Mouse (Mus musculus) ovary, adult 18-20 months (tissue): ENCODE measurements around the gene Prss53.
A peak's percentile ranks its signal among the peaks of the same experiment; 100 is the strongest.
"Not testable (repeated sequence)": the region's sequence is repeated elsewhere in the genome, so short reads cannot be mapped to it uniquely, and the experiment has no call there.

ENCODE experiments used
- DNase-seq: peaks from one replicate; pipeline ENCODE4 v3.0.0; 2022; ENCODE audit warnings: low spot score, mixed read lengths

Gene Prss53

DNA sequence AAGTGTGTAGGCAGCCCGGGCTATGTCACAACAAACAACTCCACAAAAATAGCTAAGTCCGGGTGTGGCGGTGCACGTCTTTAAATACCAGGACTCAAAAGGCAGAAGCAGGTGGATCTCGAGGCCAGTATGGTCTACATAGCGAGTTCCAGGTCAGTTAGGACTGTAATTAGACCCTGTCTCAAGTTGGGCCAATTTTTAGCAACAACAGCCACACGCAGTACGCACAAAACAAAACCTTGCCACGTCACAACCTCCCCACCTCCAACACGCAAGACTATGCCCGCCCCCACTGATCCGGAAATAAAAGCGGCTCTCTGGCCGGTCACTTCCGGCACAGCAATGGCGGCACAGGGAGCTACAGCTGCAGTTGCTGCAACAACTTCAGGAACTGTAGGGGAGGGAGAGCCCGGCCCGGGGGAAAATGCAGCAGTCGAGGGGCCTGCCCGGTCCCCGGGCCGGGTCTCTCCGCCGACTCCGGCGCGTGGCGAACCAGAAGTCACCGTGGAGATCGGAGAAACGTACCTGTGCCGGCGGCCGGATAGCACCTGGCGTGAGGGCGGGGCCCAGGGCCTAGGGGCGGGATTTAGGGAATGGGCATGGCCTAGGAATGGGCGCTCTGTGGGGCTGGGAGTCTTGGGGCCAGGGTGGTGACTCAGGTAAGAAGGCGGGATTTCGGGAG lies 21.6 kb upstream of the Prss53 start, which contains the start of gene Kat8:
Gene Kat8 (plus strand): TSS at position 327 of the 682 bp plus-strand sequence.
- peak; percentile 79 for DNase-seq

DNA sequence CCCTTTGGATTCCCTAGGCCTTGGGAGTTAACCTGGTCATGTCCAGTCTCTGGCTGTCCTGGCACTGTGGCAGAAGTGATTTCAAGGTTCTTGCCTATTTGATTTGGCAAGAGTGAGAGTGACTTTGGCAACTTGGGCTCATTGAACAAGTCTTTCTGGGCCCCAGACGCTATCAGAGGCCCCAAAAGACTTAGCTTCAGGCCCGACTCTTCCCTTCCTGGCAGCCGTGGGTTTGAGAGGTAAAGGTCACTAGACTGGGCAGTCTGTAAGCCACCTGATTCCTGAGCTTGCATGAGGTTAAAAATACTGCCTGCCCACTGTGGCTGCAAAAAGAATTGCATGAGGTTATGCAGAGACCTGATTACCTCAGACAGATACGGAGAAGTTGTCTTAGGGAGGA lies 17.9 kb upstream of the Prss53 start:
- DNase-seq = no peak

DNA sequence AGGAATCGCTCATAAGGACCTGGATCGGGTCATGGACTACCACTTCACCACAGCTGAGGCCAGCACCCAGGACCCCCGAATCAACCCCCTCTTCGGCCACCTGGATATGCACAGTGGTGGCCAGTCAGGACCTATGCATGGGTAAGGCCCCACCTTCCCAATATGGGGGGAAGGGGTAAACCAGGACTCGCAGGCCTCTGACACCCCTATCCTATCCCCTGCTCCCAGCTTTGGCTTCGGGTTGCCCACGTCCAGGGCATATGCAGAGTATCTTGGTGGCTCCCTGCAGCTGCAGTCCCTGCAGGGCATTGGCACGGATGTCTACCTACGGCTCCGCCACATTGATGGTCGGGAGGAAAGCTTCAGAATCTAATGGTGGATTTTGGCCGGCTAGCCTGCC lies 17.2 kb upstream of the Prss53 start:
- DNase-seq = no peak

DNA sequence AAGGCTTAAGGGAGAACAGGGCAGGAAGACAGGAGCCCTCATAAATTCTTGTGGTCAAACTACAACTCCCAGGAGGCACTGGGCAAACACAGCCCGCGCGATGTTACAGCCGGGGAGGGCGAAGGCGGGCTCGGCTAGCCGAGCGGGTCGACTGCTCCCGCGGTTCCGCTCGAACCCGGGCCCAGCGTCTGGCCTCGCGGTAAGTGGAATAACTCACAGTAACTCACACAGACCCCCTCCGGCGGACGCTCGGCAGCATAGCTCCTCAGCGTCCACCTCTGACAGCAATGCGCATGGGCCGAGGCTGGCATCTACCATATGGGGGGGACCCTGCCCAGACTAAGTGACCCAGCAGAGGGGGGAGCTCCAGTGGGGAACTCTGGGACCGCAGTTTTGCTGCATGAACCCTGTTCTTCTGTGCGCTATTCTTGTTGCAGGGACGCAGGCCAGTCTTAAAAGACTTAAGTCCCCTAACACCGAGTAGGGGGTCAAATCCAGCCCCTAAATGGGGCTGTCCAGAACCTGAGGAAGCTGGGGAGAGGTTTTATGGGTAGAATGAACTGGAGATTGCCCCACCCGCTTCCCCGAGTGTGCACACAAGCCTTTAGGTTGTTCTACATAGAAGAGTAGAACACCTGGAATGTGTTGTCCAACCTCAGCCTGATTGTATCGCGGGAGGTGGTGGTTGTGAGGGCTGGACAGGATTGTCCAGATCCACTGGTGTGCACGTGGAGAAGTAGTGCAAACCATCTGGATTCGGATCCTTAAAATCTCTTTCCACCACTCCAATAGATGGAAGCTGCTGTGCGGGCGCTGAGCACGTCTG lies 13.4 kb upstream of the Prss53 start, which contains the start of gene Bckdk:
Gene Bckdk (plus strand): TSS at position 112 of the 826 bp plus-strand sequence.
- peak; percentile 67 for DNase-seq

DNA sequence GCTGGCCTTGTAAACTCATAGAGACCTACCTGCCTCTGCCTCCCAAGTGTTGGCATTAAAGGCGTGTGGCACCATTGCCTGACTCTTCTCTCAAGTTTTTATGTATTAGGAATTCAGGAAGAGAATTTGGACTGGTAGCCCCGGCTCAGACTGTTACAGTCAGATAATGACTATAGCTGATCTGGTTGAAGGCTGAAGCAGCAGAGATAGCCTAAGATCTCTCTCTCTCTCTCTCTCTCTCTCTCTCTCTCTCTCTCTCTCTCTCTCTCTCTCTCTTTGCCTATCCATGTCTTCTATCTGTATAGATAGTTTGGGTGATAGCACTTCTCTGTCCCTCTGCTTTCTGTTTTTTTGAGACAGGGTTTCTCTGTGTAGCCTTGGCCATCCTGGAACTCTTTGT lies 11.0 kb upstream of the Prss53 start:
- no peak for DNase-seq

DNA sequence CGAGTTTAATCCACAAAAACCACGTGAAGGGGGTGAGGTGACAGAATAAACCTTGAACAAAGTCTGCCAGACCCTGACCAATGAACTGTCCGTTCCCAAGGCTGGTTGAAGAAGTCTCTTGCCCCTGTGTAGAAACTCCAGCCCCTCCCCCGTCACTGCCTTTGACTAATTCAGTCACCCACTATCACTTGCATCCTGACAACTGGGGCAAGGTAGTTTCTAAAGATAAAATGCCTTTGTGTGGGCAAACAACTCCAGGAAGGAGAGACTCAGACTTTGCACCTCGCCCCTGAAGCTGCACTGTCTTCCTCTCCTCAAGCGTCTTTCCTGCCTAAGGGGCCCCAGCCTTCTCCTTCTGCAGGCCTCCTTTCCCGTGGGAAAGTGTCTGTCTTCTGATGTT lies 9.2 kb upstream of the Prss53 start:
- no peak for DNase-seq

DNA sequence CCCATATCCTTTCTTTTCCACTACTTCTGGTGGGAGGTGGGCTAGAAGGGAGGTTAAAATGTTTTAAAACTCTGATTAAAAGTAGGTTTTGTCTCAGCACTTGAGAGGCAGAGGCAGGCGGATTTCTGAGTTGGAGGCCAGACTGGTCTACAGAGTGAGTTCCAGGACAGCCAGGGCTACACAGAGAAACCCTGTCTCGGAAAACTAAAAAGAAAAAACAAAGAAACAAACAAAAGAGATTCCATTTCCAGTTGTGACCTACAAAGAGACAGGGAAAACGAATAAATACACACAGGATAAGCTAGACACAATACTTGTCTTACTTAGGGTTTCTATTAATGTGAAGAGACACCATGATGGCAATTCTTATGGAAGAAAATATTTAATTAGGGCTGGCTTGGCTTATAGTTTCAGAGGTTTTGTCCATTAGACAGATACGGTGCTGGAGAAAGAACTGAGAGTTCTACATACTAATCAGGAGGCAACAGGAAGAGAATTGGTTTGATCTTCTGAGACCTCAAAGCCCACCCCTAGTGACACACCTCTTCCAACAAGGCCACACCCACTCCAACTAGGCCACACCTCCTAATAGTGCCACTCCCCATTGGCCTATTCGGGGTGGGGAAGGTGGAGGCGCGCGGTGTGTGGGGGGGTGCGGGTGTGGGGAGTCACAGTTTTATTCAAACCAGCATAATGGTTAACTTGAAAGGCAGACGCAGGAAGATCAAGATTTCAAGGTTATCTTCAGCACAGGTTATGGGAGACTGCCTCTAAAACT lies 7.6 kb upstream of the Prss53 start:
- DNase-seq = no peak

DNA sequence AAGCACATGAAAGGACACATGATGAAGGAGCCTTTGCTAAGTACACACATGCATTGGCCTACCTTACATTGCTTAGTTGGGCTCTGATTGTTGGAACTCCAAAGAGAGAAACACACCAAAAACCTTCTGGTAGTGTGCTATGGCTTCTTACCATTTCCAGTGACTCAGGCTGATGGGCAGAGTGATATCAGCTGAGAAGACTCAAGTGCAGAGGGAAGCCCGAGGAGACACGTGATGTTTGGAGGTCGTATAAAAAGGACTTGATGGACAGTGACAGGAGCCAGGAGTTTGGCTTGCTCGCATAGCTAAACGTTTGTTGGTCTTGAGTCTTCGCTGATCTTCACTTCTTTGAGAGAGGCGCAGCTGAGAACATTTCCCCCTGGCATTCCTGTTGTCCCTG lies 6.8 kb upstream of the Prss53 start:
- DNase-seq = no peak

DNA sequence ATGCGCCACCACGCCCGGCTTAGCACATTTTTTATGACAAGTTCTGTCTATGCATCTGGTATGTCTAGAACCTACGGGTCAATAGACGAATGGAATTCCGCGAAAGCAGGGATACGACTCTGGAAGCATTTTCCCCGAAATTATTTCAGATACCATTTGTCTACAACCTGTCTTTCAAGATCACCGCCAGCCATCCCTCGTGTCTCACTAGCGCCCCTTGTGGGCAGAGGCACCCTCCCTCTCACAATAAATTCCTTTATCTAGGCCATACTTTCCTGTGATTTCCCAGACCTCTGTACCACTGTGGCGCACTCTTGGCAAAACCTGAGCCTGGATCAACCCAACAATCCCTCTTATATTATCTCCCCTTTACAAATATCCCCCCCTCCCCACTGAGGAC lies 5.6 kb upstream of the Prss53 start:
- no peak for DNase-seq

DNA sequence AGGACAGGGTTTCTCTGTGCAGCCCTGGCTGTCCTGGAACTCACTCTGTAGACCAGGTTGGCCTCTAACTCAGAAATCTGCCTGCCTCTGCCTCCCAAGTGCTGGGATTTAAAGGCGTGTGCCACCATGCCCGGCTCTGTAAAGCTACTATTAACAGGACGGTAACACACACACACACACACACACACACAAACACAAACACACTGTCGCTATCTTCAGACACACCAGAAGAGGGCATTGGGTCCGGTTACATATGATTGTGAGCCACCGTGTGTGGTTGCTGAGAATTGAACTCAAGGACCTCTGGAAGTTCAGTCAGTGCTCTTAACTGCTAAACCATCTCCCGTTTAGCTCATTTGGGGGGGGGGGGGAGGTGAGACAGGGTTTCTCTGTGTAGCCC lies 5.1 kb upstream of the Prss53 start:
- not testable (repeated sequence) for DNase-seq

DNA sequence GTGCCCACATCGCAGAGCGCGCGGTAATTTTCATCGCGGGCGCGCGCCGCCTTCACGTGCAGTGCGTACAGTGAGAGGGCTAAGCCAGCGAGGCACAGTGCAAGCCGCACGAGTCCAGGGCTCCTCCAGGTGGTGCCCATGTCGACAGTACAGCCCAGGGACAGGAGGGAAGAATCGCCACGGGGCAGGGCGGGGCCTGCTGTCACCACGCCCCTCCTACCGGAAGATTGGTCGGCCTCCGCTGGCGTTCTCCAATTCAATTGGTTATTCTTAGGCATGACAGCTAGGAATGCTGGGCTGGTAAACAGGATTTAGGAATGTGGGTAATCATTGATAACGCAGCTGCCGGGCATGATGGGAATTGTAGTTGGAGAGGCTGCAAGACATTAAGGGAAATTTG lies 4.7 kb upstream of the Prss53 start, which contains the start of the genes Gm21974 and Vkorc1:
Gene Gm21974 (minus strand): TSS at position 13 of the 400 bp plus-strand sequence.
Gene Vkorc1 (minus strand): TSS at position 176 of the 400 bp plus-strand sequence.
- DNase-seq = peak; percentile 96

DNA sequence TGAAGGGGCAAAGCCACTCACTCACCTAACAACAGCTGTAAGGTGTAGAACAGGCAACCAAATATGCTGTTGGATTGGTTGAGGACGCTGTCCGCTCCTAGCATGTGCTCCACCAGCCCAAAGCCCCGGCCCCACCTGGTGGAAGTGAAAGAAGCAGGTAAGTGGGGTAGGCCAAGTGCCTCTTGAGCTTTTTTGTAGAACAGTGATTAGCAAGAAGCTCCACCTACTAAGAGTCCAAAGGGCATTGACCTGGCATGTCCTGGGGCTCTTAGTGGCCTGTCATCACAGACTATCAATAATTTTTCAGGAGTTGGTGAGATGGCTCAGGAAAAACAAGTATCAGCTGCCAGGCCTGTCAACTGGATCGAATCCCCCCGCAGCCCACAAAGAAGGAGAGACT lies 3.7 kb upstream of the Prss53 start:
- no peak for DNase-seq

DNA sequence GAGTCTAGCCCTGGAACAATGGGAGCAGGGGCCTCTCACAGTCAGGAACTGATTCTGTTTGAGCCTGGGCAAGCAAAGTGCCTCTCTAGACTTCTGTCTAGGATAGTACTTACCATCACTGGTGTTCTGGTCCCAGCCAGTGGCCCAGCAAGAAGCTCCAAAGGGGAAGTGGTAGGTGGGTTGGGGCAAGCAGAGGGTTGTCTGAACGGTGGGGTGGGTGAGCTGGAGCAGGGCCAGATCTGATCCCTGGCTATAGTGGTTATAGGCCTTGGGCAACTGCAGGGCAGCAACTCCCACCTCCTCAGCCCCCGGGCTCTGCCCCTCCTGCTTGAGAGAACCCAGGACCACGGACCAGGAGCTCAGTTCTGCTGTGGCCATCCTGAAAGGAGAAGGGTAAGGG lies 1.9 kb downstream of the Prss53 start:
- no peak for DNase-seq

DNA sequence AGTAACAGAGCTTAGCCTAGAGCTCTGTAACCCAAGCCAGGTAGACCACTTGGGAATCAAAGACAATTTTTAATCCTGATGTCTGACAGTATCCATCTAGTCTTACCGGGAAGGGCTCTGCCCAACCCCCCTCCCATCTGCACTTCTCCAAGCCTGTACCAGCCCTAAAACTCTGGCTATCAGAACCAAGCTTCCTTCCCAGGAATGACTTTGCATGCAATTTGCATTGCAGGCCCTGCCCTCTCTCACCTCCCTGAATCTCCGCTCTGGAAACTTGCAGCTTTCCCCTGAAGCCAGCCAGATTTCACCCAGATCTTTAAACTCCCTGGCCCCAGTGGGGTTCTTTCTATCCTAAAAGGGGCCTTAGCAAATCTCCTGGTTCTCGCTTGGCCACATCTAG lies 3.0 kb downstream of the Prss53 start:
- no peak for DNase-seq

DNA sequence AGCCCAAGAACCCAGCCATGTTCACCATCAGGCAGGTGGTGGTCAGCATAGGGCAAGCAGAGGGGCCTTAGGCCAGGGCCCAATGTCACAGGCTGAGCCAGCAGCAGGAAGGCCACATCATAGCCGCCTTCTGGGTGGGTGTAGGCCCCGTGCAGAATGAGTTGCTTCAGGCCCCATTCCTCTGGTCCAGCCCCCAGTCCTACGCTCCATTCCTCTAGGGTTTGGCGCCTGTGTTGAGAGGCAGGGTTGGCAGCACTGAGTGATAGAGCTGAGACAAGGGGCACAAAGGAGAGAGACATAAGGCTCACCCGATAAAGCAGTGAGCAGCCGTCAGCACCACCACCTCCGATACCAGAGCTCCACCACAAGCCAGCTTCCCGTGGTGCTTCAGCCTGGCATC lies 3.6 kb downstream of the Prss53 start:
- DNase-seq = no peak

DNA sequence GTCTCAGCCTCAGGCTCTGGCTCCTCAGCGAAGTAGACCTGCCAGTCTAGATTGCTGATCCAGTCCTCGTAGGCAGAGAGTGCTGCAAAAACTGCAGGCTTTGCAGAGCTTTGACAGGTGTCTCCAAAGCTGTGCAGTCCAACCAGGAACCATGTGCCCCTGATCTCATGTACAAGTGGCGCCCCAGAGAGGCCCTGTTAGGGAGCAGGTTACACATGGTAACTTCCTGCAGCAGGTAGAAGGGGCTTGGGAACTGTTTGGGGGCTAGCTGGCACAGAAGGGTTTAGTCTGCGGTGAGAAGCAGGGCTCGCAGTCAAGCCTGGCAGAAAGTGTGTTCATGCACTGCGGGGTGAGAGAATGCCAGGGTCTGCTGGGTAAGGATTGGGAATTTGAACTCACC lies 4.2 kb downstream of the Prss53 start:
- DNase-seq = no peak

DNA sequence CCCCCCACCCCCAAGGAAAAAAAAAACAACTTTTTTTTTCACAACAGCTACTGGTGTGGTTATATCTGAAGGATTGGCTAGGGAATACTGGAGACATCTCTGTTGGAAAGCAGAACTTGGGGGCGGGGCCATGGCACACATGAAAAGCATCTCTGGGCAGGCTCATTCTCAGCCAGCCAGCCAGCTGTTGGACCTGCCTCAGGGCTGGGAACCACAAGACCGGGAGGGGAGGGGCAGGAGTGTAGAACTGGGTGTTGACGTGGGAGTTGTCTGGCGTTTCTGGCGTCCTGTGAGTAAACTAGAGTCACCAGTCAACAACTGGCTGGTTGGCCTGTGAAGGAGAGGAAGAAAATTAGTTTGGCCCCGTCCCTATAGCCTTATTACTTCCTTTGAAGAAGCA lies 4.8 kb downstream of the Prss53 start:
- DNase-seq = peak; percentile 49

DNA sequence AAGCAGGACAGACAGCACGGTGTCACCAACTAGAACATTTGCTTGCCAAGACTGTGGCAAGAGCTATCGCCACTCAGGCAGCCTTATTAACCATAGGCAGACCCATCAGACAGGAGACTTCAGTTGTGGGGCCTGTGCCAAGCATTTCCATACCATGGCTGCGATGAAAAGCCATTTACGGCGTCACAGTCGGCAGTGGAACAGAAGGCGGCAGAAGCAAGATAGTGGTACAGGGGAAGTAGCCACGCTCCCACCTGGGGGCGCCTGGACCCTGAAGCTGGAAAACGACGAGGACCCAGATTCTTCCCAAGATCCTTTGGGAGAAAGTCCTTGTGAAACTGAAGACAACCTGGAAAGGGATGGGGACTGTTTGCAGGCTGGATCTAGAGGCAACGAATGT lies 10.3 kb downstream of the Prss53 start:
- DNase-seq = no peak

DNA sequence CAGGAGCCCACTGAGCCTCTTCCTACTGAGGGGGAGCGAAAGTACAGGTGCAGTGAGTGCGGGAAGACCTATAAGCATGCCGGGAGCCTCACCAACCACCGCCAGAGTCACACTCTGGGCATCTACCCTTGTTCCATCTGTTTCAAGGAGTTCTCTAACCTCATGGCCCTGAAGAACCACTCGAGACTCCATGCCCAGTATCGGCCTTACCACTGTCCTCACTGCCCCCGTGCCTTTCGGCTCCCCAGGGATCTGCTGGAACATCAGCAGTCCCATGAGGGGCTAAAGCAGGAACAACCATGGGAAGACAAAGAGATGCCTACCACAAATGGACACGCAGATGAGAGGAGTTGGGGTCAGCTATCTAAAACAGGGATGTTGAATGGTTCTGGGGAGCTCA lies 11.5 kb downstream of the Prss53 start:
- no peak for DNase-seq

DNA sequence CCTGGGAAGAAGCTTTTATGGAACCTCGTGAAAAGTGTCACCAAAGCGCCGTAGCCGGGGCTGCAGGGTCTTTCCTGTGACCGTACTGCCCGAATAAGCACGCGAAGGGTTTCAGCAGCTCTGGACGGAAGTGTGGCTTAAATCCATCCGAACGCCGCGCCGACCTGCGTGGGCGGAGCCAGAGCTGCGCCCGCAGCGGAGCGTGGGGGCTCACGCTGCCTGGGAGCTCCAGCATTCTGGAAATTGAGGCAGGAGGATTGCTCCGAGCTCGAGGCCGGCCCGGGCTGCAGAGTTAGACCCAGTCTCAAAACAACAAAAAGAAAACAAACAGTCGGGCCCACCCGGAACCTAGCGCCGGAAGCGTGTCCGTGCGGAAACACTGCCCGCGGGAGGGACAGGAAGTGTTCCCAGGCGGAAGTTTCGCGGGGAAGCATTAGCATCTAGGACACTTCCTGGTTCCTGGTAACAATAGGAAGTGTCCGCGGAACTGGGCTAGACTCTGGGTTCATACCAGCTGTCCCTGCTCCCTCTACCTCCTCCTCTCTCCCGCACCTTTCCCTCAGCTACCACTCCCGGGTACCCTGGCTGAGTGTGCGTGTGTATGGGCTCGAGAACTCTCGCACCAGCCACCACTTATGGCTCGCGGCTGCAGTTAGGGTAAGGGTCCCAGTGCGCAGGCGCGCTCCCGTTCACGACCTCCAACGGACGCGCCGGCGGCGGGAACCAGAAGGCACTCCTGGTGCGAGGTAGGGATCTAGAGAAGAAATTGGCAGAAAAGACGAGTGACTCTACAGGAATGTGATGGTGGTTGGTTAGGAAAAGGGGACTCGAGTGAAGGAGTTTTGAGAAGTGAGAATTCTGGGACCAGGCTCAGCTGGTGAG lies 14.1 kb downstream of the Prss53 start, which contains the start of gene Zfp668:
Gene Zfp668 (minus strand): TSS at position 362 of the 882 bp plus-strand sequence.
- DNase-seq = peak; percentile 79

DNA sequence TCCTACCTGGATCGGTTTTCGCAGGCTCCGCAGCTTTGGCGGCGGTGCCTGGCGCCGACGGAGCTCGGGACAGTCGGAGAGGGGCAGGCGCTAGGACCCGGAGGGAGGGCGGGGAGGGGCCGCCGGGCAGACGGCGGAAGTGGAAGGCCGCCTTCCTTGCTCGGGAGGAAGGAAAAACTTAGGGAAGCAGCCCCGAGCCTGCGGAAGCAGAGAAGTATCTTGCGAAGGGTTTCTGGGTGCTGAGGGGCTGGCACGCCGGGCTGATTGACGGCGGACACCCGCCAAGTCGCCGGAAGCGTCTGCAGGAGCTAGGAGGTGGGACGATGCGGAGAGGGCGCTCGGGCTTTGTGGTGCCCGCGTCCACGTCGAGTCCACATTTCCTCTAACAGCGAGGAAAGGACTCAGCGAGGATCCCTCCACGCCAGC lies 14.7 kb downstream of the Prss53 start, which contains the start of gene Zfp646:
Gene Zfp646 (plus strand): TSS at position 181 of the 426 bp plus-strand sequence.
- peak; percentile 63 for DNase-seq
